Comparison of ENCODE assay signal across 12 mouse cellular contexts in the genomic region with DNA sequence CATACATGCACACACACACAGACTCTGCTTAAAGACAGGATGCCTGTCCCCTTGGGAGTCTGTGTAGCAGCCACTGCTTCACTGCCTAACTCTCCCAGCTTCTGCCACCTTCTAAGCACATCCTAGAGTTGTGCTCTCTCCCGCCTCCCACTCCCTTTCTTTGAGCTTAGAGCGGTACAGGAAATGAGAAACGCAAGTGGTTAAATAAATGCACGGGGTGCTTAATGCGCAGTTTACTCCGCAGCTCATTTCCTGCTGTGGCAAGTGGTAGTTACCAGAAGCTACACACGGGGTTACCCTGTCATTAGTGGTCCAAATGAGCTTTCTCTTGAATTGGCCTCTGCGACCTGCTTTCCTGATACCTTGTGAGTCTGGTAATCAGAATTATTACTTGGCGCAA.
A peak's percentile ranks its signal among the peaks of the same experiment; 100 is the strongest.
DNase-seq lines count a peak whose midpoint lies in the region; ATAC-seq and TF ChIP-seq lines count a peak whose summit lies in the region.
"Had no signal": no experiment of that assay in that cellular context is flagged by ENCODE, and none has a peak within 500 bp of the region (broad histone marks: within the 10 kb centered on the region; RNA-seq: fewer than 3 reads in every experiment).

No protein-coding gene starts in this region.

- peaks cover 88% of the 10 kb centered on the region for H3K4me1 ChIP-seq in heart, embryonic 10.5 days
- peaks cover 13% of the 10 kb centered on the region; the same call in 1 of the 2 replicates for H3K4me1 ChIP-seq in liver, embryonic 12.5 days
- peaks cover 63% of the 10 kb centered on the region for H3K4me1 ChIP-seq in heart, postnatal 0 days (ENCODE audit: control insufficient read depth, insufficient read depth)
- H3K4me1 ChIP-seq in stomach, embryonic 16.5 days (ENCODE audit: control insufficient read depth, insufficient read depth, low read length) = peaks cover 2% of the 10 kb centered on the region; the same call in 1 of the 2 replicates

- no peaks in the 10 kb centered on the region for H3K9me3 ChIP-seq in heart, embryonic 10.5 days
- no peaks in the 10 kb centered on the region for H3K9me3 ChIP-seq in liver, embryonic 12.5 days (replicated peaks)
- no peaks in the 10 kb centered on the region for H3K9me3 ChIP-seq in heart, postnatal 0 days (replicated peaks; ENCODE audit: control insufficient read depth, low read length)
- H3K9me3 ChIP-seq in stomach, embryonic 16.5 days (replicated peaks; ENCODE audit: control insufficient read depth, low read length) = no peaks in the 10 kb centered on the region
- H3K9me3 ChIP-seq: lung, embryonic 15.5 days had no signal

- H3K9ac ChIP-seq in liver, embryonic 12.5 days = no peak overlapping the region
- H3K9ac ChIP-seq in heart, postnatal 0 days (replicated peaks; ENCODE audit: low read depth, low read length) = no peak overlapping the region
- no peak overlapping the region for H3K9ac ChIP-seq in stomach, embryonic 16.5 days (ENCODE audit: low read length)
- H3K9ac ChIP-seq: lung, embryonic 15.5 days had no signal

- 0 out of 2 replicates have a peak, but pooled peaks cover 6% of the 10 kb centered on the region for H3K36me3 ChIP-seq in heart, embryonic 10.5 days
- H3K36me3 ChIP-seq in liver, embryonic 12.5 days = no peaks in the 10 kb centered on the region
- peaks cover 11% of the 10 kb centered on the region; the same call in 1 of the 2 replicates for H3K36me3 ChIP-seq in heart, postnatal 0 days (replicated peaks; ENCODE audit: control insufficient read depth, insufficient read depth, low read length)
- H3K36me3 ChIP-seq in stomach, embryonic 16.5 days (ENCODE audit: control insufficient read depth, insufficient read depth, low read length) = no peaks in the 10 kb centered on the region
- H3K36me3 ChIP-seq: lung, embryonic 15.5 days had no signal

- no peak for DNase-seq in heart, embryonic 10.5 days (ENCODE audit: low spot score)
- no peak for DNase-seq in heart, postnatal 25 days (ENCODE audit: low spot score)
- DNase-seq in liver = no peak
- no peak for DNase-seq in heart, postnatal 0 days (ENCODE audit: low spot score)
- DNase-seq in urinary bladder, postnatal 4 days (ENCODE audit: low spot score in 2 of 2) = no peak
- DNase-seq: gastrocnemius, postnatal 36 days; kidney, postnatal 4 days; spleen, adult 18-20 months had no signal

- peak overlapping the region; percentile 68; the same call in 1 of the 2 replicates for H3K27ac ChIP-seq in heart, embryonic 10.5 days
- H3K27ac ChIP-seq in liver, embryonic 12.5 days = peak overlapping the region; percentile 70; the same call in 1 of the 2 replicates
- H3K27ac ChIP-seq in heart, postnatal 0 days (ENCODE audit: low read depth) = peak overlapping the region; percentile 73
- peak overlapping the region; percentile 76 for H3K27ac ChIP-seq in stomach, embryonic 16.5 days (ENCODE audit: low read length)
- H3K27ac ChIP-seq: lung, embryonic 15.5 days had no signal

- WGBS in heart, embryonic 10.5 days = 84% methylated on average over 9 of the region's 9 CpGs
- 61% methylated on average over 9 of the region's 9 CpGs for WGBS in liver, embryonic 12.5 days (ENCODE audit: insufficient replicate concordance)
- WGBS in heart, postnatal 0 days = 64% methylated on average over 9 of the region's 9 CpGs
- WGBS in stomach, embryonic 16.5 days = 61% methylated on average over 9 of the region's 9 CpGs

- no peaks in the 10 kb centered on the region for H3K27me3 ChIP-seq in heart, embryonic 10.5 days (ENCODE audit: insufficient read depth, poor library complexity, severe bottlenecking)
- H3K27me3 ChIP-seq in liver, embryonic 12.5 days (replicated peaks) = no peaks in the 10 kb centered on the region
- no peaks in the 10 kb centered on the region for H3K27me3 ChIP-seq in heart, postnatal 0 days (ENCODE audit: control insufficient read depth, insufficient read depth, low read length)
- H3K27me3 ChIP-seq in stomach, embryonic 16.5 days (ENCODE audit: control insufficient read depth, insufficient read depth, low read length) = no peaks in the 10 kb centered on the region
- H3K27me3 ChIP-seq: lung, embryonic 15.5 days had no signal

- intact Hi-C loops in heart, postnatal 25 days (cut with DNase I) = no loop called here

- no peak overlapping the region for H3K4me2 ChIP-seq in liver, embryonic 12.5 days
- H3K4me2 ChIP-seq in heart, postnatal 0 days (ENCODE audit: low read depth, low read length) = no peak overlapping the region
- H3K4me2 ChIP-seq in stomach, embryonic 16.5 days (ENCODE audit: low read depth, low read length) = no peak overlapping the region
- H3K4me2 ChIP-seq: lung, embryonic 15.5 days had no signal

- TF ChIP-seq EP300 in heart, postnatal 0 days (IDR thresholded peaks at IDR 0.05; ENCODE audit: low read depth) = no peak

- no peak for ATAC-seq in liver, embryonic 12.5 days
- no peak for ATAC-seq in heart, postnatal 0 days (ENCODE audit: insufficient read depth, low read depth)
- ATAC-seq in stomach, embryonic 16.5 days (ENCODE audit: insufficient read depth, low FRiP score) = no peak
- no peak for ATAC-seq in megakaryocyte-erythroid progenitor cell, adult 5-6 weeks (replicated peaks; ENCODE audit: low FRiP score, low TSS enrichment, poor library complexity, severe bottlenecking)

- no peak overlapping the region for H3K4me3 ChIP-seq in heart, embryonic 10.5 days
- no peak overlapping the region for H3K4me3 ChIP-seq in liver, embryonic 12.5 days
- H3K4me3 ChIP-seq in heart, postnatal 0 days (ENCODE audit: low read depth, low read length) = no peak overlapping the region
- no peak overlapping the region for H3K4me3 ChIP-seq in stomach, embryonic 16.5 days (replicated peaks; ENCODE audit: low read length)
- H3K4me3 ChIP-seq: lung, embryonic 15.5 days had no signal

- no peak for TF ChIP-seq CTCF in heart, postnatal 0 days (IDR thresholded peaks at IDR 0.05; ENCODE audit: low read depth)
